Mouse (Mus musculus): ENCODE measurements around the gene Rab11fip3. TPM values are rescaled to one million over a fixed set of nuclear protein-coding genes. Genes with fewer than 3 reads are reported as not detected.

The Rab11fip3 gene
- polyA plus RNA-seq, 1 experiment from 2014 or later = 7.6 TPM

DNA sequence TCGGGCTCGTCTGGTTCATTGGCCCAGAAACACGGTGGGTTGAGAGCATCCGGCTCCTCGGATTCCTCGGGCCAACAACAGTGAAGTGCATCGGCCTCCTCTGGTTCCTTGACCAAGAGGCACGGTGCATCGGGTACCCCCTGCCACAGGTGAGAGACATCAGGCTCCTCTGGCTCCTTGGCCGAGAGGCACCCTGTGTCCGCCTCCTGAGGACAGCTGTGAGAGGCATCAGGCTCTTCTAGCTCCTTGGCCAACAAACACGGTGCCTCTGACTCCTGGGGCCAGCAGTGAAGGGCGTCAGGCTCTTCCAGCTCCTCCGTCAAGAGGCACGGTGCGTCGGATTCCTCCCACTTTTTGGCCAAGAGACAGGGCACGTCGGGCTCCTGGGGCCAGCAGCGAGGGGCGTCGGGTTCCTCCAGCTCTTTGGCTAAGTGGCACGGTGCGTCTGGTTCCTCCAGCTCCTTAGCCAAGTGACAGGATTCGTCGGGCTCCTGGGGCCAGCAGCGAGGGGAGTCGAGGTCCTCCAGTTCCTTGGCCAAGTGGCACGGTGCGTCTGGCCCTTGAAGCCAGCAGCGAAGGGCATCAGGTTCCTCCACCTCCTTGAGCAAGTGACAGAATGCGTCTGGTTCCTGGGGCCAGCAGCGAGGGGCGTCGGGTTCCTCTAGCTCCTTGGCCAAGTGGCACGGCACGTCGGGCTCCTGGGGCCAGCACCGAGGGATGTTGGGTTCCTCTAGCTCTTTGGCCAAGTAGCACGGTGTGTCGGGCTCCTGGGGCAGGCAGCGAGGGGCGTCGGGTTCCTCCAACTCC lies 1.1 kb downstream of the Rab11fip3 start:
- Histone ChIP-seq H3K9me3 (ENCODE audit: control insufficient read depth, low read length) (no peaks in the 10 kb centered on the region), H3K9ac (ENCODE audit: low read depth, low read length) (peak overlapping the region; percentile 65), H3K4me3 (ENCODE audit: low read depth, low read length) (peak overlapping the region; percentile 77), H3K4me2 (peak overlapping the region; percentile 80), H3K36me3 (ENCODE audit: control insufficient read depth, insufficient read depth, low read length) (no peaks in the 10 kb centered on the region), H3K4me1 (replicated peaks; ENCODE audit: control insufficient read depth, insufficient read depth, low read length) (peaks cover 21% of the 10 kb centered on the region), H3K27me3 (replicated peaks; ENCODE audit: control insufficient read depth, insufficient read depth, low read length) (peaks cover 48% of the 10 kb centered on the region), H3K27ac (ENCODE audit: low read depth, low read length) (no peak overlapping the region)
- ATAC-seq (replicated peaks; ENCODE audit: low FRiP score) = no peak
- WGBS = 4% methylated on average over 44 of the region's 44 CpGs
- DNase-seq (ENCODE audit: low spot score) = peak; percentile 56

DNA sequence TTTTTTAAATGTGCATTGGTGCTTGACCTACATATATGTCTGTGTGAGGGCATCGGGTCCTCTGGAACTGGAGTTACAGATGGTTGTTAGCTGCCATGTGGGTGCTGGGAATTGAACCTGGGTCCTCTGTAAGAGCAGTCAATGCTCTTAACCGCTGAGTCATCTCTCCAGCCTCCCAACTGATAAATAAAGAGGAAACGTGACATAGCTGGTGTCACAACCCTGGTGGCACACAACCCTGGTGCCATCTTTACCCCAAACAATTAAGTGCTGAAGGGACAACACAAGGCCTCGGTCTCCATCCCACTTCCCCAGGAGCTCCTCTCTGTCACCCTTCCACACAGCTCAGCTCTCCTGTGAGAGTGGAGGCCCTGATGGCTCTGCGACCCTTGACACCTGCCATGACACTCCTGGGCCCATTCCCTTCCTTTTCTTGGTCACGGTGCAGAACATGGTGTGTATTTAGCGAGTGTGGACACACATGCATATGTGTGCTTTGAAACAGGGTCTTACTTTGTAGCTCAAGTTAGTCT lies 2.8 kb downstream of the Rab11fip3 start:
- peak overlapping the region; percentile 80; the same call in 1 of the 2 replicates for H3K4me2 ChIP-seq
- no peak overlapping the region for H3K9ac ChIP-seq (ENCODE audit: low read depth, low read length)
- peaks cover 37% of the 10 kb centered on the region for H3K27me3 ChIP-seq (replicated peaks; ENCODE audit: control insufficient read depth, insufficient read depth, low read length)
- DNase-seq (ENCODE audit: low spot score) = no peak
- peaks cover 21% of the 10 kb centered on the region for H3K4me1 ChIP-seq (replicated peaks; ENCODE audit: control insufficient read depth, insufficient read depth, low read length)
- H3K36me3 ChIP-seq (ENCODE audit: control insufficient read depth, insufficient read depth, low read length) = no peaks in the 10 kb centered on the region
- peak overlapping the region; percentile 77; the same call in 1 of the 2 replicates for H3K4me3 ChIP-seq (ENCODE audit: low read depth, low read length)
- WGBS = 86% methylated on average over 7 of the region's 7 CpGs
- ATAC-seq (replicated peaks; ENCODE audit: low FRiP score) = no peak
- no peaks in the 10 kb centered on the region for H3K9me3 ChIP-seq (ENCODE audit: control insufficient read depth, low read length)
- H3K27ac ChIP-seq (ENCODE audit: low read depth, low read length) = no peak overlapping the region

DNA sequence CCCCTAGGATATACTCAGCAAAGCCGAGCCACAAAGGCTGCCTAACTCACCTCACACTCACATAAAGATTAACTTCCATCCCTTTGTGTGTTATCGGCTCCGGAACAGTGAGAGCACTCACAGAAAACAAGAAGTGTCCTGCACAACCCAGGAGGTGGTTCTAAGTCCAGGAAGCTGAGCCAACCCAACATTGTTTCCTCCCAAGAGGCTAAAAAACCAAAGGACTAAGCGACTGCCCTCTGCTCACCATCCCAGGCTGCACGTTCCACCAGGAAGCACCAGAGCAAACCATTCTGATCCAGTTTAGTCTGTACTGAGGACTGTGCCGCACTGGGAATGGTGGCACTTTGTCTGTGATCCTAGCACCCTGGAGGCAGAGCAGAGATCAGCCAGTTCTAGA lies 4.4 kb downstream of the Rab11fip3 start:
- Histone ChIP-seq H3K9ac (ENCODE audit: low read depth, low read length) (no peak overlapping the region), H3K27ac (ENCODE audit: low read depth, low read length) (no peak overlapping the region), H3K4me2 (no peak overlapping the region), H3K4me3 (ENCODE audit: low read depth, low read length) (no peak overlapping the region), H3K27me3 (replicated peaks; ENCODE audit: control insufficient read depth, insufficient read depth, low read length) (peaks cover 28% of the 10 kb centered on the region), H3K36me3 (ENCODE audit: control insufficient read depth, insufficient read depth, low read length) (no peaks in the 10 kb centered on the region), H3K9me3 (ENCODE audit: control insufficient read depth, low read length) (no peaks in the 10 kb centered on the region), H3K4me1 (replicated peaks; ENCODE audit: control insufficient read depth, insufficient read depth, low read length) (peaks cover 17% of the 10 kb centered on the region)
- DNase-seq (ENCODE audit: low spot score) (no peak), ATAC-seq (replicated peaks; ENCODE audit: low FRiP score) (no peak)
- WGBS = 62% methylated on average over 6 of the region's 6 CpGs

DNA sequence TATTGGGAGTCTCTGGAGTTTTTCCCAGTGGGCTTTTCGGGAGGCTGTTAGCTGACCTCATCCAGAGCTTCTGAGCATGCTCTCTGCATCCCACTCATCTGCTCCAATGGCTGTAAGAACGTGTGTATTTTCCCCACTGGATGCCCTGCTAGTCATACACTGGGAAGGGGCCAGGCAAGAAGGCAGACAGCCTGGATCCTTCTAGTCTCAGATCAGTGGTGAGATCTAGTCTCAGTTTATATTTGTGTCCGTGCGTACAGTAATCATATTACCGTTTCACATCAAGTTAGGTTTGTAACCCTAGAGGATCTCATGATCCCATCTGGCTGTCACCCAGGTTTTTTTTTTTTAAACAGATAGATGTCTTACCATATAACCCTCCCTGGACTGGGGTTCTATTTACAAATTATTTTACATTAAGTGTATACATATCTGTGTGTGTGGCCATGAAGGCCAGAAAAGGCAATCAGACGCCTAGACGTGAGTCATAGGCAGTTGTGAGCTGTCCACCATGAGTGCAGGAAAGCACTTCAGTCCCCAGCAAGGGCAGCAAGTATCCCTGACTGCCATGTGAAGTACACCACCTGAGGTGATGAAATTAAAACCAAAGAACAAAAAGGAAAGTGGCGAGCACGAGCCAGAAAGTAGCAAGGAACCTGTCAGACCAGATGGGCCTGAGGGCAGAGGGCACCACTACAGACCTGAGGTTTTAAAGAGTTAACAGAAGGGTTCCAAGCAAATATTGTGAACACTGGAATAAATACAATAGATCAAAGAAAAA lies 11.4 kb downstream of the Rab11fip3 start:
- Histone ChIP-seq H3K27ac (ENCODE audit: low read depth, low read length) (no peak overlapping the region), H3K4me1 (replicated peaks; ENCODE audit: control insufficient read depth, insufficient read depth, low read length) (peaks cover 6% of the 10 kb centered on the region), H3K36me3 (ENCODE audit: control insufficient read depth, insufficient read depth, low read length) (0 out of 2 replicates have a peak, but pooled peaks cover 3% of the 10 kb centered on the region), H3K4me3 (ENCODE audit: low read depth, low read length) (no peak overlapping the region), H3K9me3 (ENCODE audit: control insufficient read depth, low read length) (no peaks in the 10 kb centered on the region), H3K4me2 (no peak overlapping the region), H3K27me3 (replicated peaks; ENCODE audit: control insufficient read depth, insufficient read depth, low read length) (peaks cover 3% of the 10 kb centered on the region; the same call in 1 of the 2 replicates), H3K9ac (ENCODE audit: low read depth, low read length) (no peak overlapping the region)
- no peak for DNase-seq (ENCODE audit: low spot score)
- ATAC-seq (replicated peaks; ENCODE audit: low FRiP score) = no peak
- 82% methylated on average over 9 of the region's 9 CpGs for WGBS

DNA sequence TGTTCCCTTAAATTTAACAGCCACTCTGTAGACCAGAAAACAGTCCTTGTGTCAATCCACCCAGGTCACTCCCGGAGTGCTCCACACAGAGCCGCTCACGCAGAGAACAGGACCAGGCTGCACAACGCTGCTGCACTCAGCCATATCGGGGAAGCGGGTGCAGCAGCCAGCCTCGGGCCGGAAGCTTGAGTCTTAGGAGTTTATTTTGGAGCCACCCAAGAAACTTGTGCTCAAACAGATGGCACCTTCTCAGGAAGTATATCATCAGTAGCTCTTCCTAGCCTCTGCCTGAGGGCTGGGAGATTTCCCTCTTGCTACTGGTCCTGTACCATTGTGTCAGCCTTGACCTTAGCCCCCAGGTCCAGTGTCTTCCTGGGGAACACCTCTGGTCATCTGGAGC lies 12.1 kb downstream of the Rab11fip3 start:
- Histone ChIP-seq H3K36me3 (ENCODE audit: control insufficient read depth, insufficient read depth, low read length) (0 out of 2 replicates have a peak, but pooled peaks cover 3% of the 10 kb centered on the region), H3K4me3 (ENCODE audit: low read depth, low read length) (no peak overlapping the region), H3K4me1 (replicated peaks; ENCODE audit: control insufficient read depth, insufficient read depth, low read length) (peaks cover 6% of the 10 kb centered on the region), H3K27me3 (replicated peaks; ENCODE audit: control insufficient read depth, insufficient read depth, low read length) (peaks cover 3% of the 10 kb centered on the region; the same call in 1 of the 2 replicates), H3K9me3 (ENCODE audit: control insufficient read depth, low read length) (no peaks in the 10 kb centered on the region), H3K4me2 (no peak overlapping the region), H3K27ac (ENCODE audit: low read depth, low read length) (no peak overlapping the region), H3K9ac (ENCODE audit: low read depth, low read length) (no peak overlapping the region)
- DNase-seq (ENCODE audit: low spot score) (no peak), ATAC-seq (replicated peaks; ENCODE audit: low FRiP score) (no peak)
- 87% methylated on average over 8 of the region's 8 CpGs for WGBS

DNA sequence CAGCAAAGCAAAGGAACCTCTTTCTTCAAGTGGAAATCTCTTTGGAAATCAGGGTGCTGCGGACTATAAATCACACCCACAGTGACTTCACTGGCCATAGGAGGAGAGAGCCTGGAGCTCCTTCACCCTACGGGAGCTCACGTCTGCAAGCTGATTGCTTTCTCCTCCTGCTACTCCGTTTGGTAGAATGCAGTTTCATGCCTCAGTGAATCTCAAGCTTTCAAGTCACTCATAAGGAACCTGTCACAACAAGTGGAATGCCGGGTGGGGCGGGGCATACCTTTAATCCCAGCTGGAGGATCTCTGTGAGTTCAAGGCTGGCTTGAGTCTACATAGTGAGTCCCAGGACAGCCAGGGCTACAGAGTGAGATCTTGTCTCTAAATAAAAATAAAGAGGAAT lies 14.2 kb downstream of the Rab11fip3 start:
- no peaks in the 10 kb centered on the region for H3K9me3 ChIP-seq (ENCODE audit: control insufficient read depth, low read length)
- H3K27ac ChIP-seq (ENCODE audit: low read depth, low read length) = no peak overlapping the region
- H3K9ac ChIP-seq (ENCODE audit: low read depth, low read length) = no peak overlapping the region
- no peak overlapping the region for H3K4me2 ChIP-seq
- H3K27me3 ChIP-seq (replicated peaks; ENCODE audit: control insufficient read depth, insufficient read depth, low read length) = peaks cover 3% of the 10 kb centered on the region; the same call in 1 of the 2 replicates
- whole genome bisulfite sequencing = 78% methylated on average over 6 of the region's 6 CpGs
- ATAC-seq (replicated peaks; ENCODE audit: low FRiP score) = no peak
- 0 out of 2 replicates have a peak, but pooled peaks cover 3% of the 10 kb centered on the region for H3K36me3 ChIP-seq (ENCODE audit: control insufficient read depth, insufficient read depth, low read length)
- no peak for DNase-seq (ENCODE audit: low spot score)
- no peak overlapping the region for H3K4me3 ChIP-seq (ENCODE audit: low read depth, low read length)
- H3K4me1 ChIP-seq (replicated peaks; ENCODE audit: control insufficient read depth, insufficient read depth, low read length) = peaks cover 6% of the 10 kb centered on the region

DNA sequence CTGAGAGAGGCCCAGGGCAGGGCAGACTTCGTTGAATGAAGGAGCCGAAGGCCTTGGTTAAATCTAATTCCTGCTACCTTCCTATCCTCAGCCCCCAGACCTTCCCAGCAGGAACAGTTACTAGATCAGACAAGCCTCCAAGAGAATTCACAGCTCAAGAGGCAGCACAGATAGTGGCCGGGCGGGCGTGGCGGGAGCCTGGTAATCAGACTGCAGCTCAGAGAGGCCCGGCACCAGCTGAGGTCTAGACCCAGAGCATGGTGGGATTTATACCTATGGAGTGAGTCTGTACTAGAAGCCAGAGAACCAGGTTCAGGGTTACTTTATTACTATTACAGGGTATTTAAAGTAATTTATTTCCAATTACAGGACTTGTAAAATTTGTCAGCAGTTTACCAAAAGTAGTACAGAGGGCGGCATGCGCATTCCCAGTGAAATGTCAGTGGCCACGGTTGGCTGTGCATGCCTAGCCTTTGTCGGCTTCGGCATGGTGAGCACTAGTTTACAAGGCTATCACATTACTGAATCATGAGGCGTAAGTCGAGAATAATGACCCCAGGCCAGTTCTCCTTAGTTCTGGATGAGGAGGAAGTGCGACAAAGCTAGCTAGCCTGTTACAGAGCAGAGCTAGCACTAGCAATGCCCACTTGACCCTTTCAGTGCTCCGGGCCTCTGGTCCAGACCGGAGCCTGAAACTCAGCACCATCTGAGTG lies 15.1 kb downstream of the Rab11fip3 start:
- no peak overlapping the region for H3K4me2 ChIP-seq
- H3K27ac ChIP-seq (ENCODE audit: low read depth, low read length) = no peak overlapping the region
- no peak for DNase-seq (ENCODE audit: low spot score)
- ATAC-seq (replicated peaks; ENCODE audit: low FRiP score) = no peak
- WGBS = 64% methylated on average over 17 of the region's 17 CpGs
- no peak overlapping the region for H3K9ac ChIP-seq (ENCODE audit: low read depth, low read length)
- H3K4me3 ChIP-seq (ENCODE audit: low read depth, low read length) = no peak overlapping the region
- no peaks in the 10 kb centered on the region for H3K9me3 ChIP-seq (ENCODE audit: control insufficient read depth, low read length)
- H3K4me1 ChIP-seq (replicated peaks; ENCODE audit: control insufficient read depth, insufficient read depth, low read length) = peaks cover 6% of the 10 kb centered on the region
- H3K27me3 ChIP-seq (replicated peaks; ENCODE audit: control insufficient read depth, insufficient read depth, low read length) = peaks cover 3% of the 10 kb centered on the region; the same call in 1 of the 2 replicates
- H3K36me3 ChIP-seq (ENCODE audit: control insufficient read depth, insufficient read depth, low read length) = 0 out of 2 replicates have a peak, but pooled peaks cover 3% of the 10 kb centered on the region

DNA sequence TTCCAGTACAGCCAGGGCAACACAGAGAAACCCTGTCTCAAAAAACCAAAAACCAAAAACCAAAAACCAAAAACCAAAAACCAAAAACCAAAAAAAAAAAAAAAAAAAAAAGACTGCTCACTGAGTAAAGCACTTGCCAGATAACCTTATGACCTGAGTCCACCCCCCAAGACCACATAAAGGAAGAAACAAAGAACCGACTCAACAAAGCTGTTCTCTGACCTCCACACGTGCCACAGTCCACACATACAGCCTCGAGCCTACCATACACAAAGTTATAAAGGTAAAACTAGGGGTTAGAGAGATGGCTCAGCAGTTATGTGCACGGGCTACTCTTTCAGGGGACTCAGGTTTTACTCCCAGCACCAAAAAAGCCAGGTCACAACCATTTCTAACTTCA lies 16.6 kb downstream of the Rab11fip3 start:
- peaks cover 6% of the 10 kb centered on the region for H3K4me1 ChIP-seq (replicated peaks; ENCODE audit: control insufficient read depth, insufficient read depth, low read length)
- DNase-seq (ENCODE audit: low spot score) (no peak), ATAC-seq (replicated peaks; ENCODE audit: low FRiP score) (no peak)
- no peak overlapping the region for H3K9ac ChIP-seq (ENCODE audit: low read depth, low read length)
- 62% methylated on average over 4 of the region's 4 CpGs for WGBS
- no peaks in the 10 kb centered on the region for H3K9me3 ChIP-seq (ENCODE audit: control insufficient read depth, low read length)
- no peak overlapping the region for H3K4me3 ChIP-seq (ENCODE audit: low read depth, low read length)
- H3K4me2 ChIP-seq = no peak overlapping the region
- H3K27ac ChIP-seq (ENCODE audit: low read depth, low read length) = no peak overlapping the region
- H3K27me3 ChIP-seq (replicated peaks; ENCODE audit: control insufficient read depth, insufficient read depth, low read length) = peaks cover 3% of the 10 kb centered on the region; the same call in 1 of the 2 replicates
- H3K36me3 ChIP-seq (ENCODE audit: control insufficient read depth, insufficient read depth, low read length) = no peaks in the 10 kb centered on the region
